Mouse (Mus musculus): ENCODE measurements around the gene Hinfp.
"Not testable (repeated sequence)": the region's sequence is repeated elsewhere in the genome, so short reads cannot be mapped to it uniquely, and the experiment has no call there.

The Hinfp gene

GRCm38 (mm10) chr9:44311136-44312134, 6.0 kb upstream of the Hinfp start:
- no peak for DNase-seq (ENCODE audit: low spot score)

- DNase-seq (ENCODE audit: low spot score), result no peak
These were observed 5.3 kb upstream of the Hinfp start for GRCm38 (mm10) chr9:44310750-44311135.

GRCm38 (mm10) chr9:44309756-44310155, 4.3 kb upstream of the Hinfp start:
- no peak for DNase-seq (ENCODE audit: low spot score)

- DNase-seq (ENCODE audit: low spot score), result no peak
These were observed 1.8 kb upstream of the Hinfp start for GRCm38 (mm10) chr9:44307248-44307647.

GRCm38 (mm10) chr9:44306532-44306931, 1.1 kb upstream of the Hinfp start:
- no peak for DNase-seq (ENCODE audit: low spot score)

GRCm38 (mm10) chr9:44300001-44300400, 5.5 kb downstream of the Hinfp start:
- not testable (repeated sequence) for DNase-seq (ENCODE audit: low spot score)

- no peak for DNase-seq (ENCODE audit: low spot score)
These were observed 13.0 kb downstream of the Hinfp start for GRCm38 (mm10) chr9:44292490-44292889.

- DNase-seq (ENCODE audit: low spot score), result no peak
These were observed 16.5 kb downstream of the Hinfp start for GRCm38 (mm10) chr9:44288959-44289291.

GRCm38 (mm10) chr9:44288076-44288958, 17.2 kb downstream of the Hinfp start, which contains the start of gene Abcg4:
TSS of gene Abcg4 (minus strand) at chr9:44288615.
- DNase-seq (ENCODE audit: low spot score), result peak; percentile 9

GRCm38 (mm10) chr9:44287401-44288075, 17.9 kb downstream of the Hinfp start:
- no peak for DNase-seq (ENCODE audit: low spot score)

- DNase-seq (ENCODE audit: low spot score), result no peak
These were observed 18.5 kb downstream of the Hinfp start for GRCm38 (mm10) chr9:44287003-44287400.

- DNase-seq (ENCODE audit: low spot score), result no peak
These were observed 19.1 kb downstream of the Hinfp start for GRCm38 (mm10) chr9:44286256-44286850.

- DNase-seq (ENCODE audit: low spot score), result no peak
These were observed 22.3 kb downstream of the Hinfp start for GRCm38 (mm10) chr9:44283183-44283582.

- no peak for DNase-seq (ENCODE audit: low spot score)
These were observed 35.5 kb downstream of the Hinfp start for GRCm38 (mm10) chr9:44269973-44270372.

GRCm38 (mm10) chr9:44269077-44269476, 36.4 kb downstream of the Hinfp start:
- no peak for DNase-seq (ENCODE audit: low spot score)

- DNase-seq (ENCODE audit: low spot score), result no peak
These were observed 37.0 kb downstream of the Hinfp start, which contains the start of gene Nlrx1 for GRCm38 (mm10) chr9:44268432-44268831. TSS of gene Nlrx1 (minus strand) at chr9:44268599.

GRCm38 (mm10) chr9:44268027-44268360, 37.5 kb downstream of the Hinfp start:
- peak; percentile 86 for DNase-seq (ENCODE audit: low spot score)

GRCm38 (mm10) chr9:44267319-44268026, 38.0 kb downstream of the Hinfp start:
- DNase-seq (ENCODE audit: low spot score), result no peak

GRCm38 (mm10) chr9:44266478-44267226, 38.8 kb downstream of the Hinfp start:
- DNase-seq (ENCODE audit: low spot score), result no peak

- no peak for DNase-seq (ENCODE audit: low spot score)
These were observed 44.1 kb downstream of the Hinfp start for GRCm38 (mm10) chr9:44261388-44261787.
